Mouse (Mus musculus) small intestine, adult 2 months (tissue): ENCODE measurements around the gene Nck2. TPM values are rescaled to one million over a fixed set of nuclear protein-coding genes. Genes with fewer than 3 reads are reported as not detected.

Experiments
- H3K27ac ChIP-seq: fragments of 200-500 bp; 2 replicates; pipeline ENCODE4 v1.5.1; 2012; ENCODE audit warnings: low read depth, low read length, control low read depth, inconsistent platforms; ENCODE audit not compliant: insufficient read depth
- H3K27me3 ChIP-seq: fragments of 200-500 bp; 2 replicates; pipeline ENCODE4 v1.6.1; 2012; ENCODE audit warnings: mild to moderate bottlenecking, moderate library complexity, low read length, inconsistent platforms; ENCODE audit not compliant: control insufficient read depth, insufficient read depth
- H3K36me3 ChIP-seq: fragments of 200-500 bp; 2 replicates; pipeline ENCODE4 v1.6.1; 2012; ENCODE audit warnings: mild to moderate bottlenecking, low read length, control low read depth, inconsistent platforms; ENCODE audit not compliant: control insufficient read depth, insufficient read depth
- H3K4me1 ChIP-seq: fragments of 200-500 bp; 2 replicates; pipeline ENCODE4 v1.6.1; 2012; ENCODE audit warnings: low read length, inconsistent platforms, mixed read lengths; ENCODE audit not compliant: control insufficient read depth, insufficient read depth, insufficient read length
- H3K4me3 ChIP-seq: fragments of 200-500 bp; 2 replicates; pipeline ENCODE4 v1.5.1; 2012; ENCODE audit warnings: low read depth, mild to moderate bottlenecking, control low read depth, inconsistent platforms, low read length, moderate library complexity
- CTCF ChIP-seq: fragments of 200-500 bp; IDR thresholded peaks from 2 replicates; pipeline ENCODE4 v1.5.1; 2012; ENCODE audit warnings: low read depth, mild to moderate bottlenecking, control low read depth, inconsistent platforms, low read length, moderate library complexity, mixed read lengths; ENCODE audit not compliant: insufficient replicate concordance, insufficient read length; ENCODE audit errors: extremely low read depth
- POLR2A ChIP-seq: fragments of 200-500 bp; IDR thresholded peaks from 2 replicates; pipeline ENCODE4 v1.6.1; 2012; ENCODE audit warnings: low read depth, mild to moderate bottlenecking, control low read depth, inconsistent platforms, low read length, moderate library complexity
- WGBS: fragments of 180-500 bp; shearing (Covaris S2); methylation state at CpG from one replicate; pipeline ENCODE4 v1.1.7; 2018; 5-methylcytosine and 5-hydroxymethylcytosine counted together
- polyA plus RNA-seq: library from polyadenylated mRNA; depleted of rRNA; stranded (reverse); fragments of >200 nt; gene quantifications from 2 replicates; pipeline ENCODE4 v1.2.3, GENCODE M21; 2012; rRNA removed

Nck2 gene
- polyA plus RNA-seq: 18.4 and 51.6 TPM in 2 replicates

DNA sequence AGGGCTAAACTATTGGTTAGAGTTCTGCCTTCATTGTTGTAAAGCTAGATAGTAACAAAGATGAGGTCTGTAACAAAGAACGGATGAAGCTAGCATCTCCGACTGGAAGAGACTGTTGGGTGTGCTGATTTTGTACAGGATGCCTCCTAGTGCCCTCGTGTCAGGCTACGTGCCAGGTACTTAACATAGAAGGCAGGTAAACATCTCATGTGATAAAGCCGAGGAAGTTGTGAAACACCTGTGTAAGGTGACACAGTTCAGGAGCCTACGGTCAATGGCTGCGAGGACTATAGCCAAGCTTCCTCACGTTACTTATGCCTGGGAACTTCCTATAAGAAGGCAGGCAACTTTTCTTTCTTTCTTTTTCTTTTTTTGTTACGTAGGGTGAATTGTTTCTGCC lies at the start of gene Nck2:
Nck2 (plus strand) TSS at position 49 of the 400 bp plus-strand sequence.
- H3K4me1 ChIP-seq: peaks cover 3% of the 10 kb centered on the region; the same call in 1 of the 2 replicates
- WGBS: 8% methylated on average over 9 of the region's 9 CpGs
- TF ChIP-seq POLR2A (no peak), CTCF (no peak)

DNA sequence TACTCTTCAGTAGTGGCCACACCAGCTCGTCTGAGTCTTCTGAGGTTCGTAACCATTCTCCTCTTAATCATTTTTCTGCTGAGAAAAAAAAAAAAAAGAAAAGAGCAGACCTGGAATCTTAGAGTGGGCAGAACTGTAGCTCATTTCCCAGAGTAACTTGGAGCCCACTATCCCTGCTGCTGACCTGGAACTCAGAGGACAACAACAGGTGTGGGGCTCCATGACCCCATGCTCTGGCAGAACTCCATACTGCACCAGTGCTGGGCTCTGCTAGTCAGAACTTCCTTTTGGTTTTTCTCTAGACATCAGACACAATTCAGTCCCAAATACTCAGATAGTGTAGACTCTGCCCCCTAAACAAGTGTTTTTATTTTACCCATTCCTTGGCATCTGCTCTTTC lies 49.3 kb upstream of the Nck2 start:
- Histone ChIP-seq H3K4me1 (no peaks in the 10 kb centered on the region; the same call in 1 of the 2 replicates), H3K27ac (no peak overlapping the region), H3K4me3 (no peak overlapping the region), H3K36me3 (no peaks in the 10 kb centered on the region), H3K27me3 (no peaks in the 10 kb centered on the region)
- TF ChIP-seq CTCF: no peak
- no peak for TF ChIP-seq POLR2A
- 85% methylated on average over 2 of the region's 2 CpGs for WGBS

More for the DNA sequence above, at the start of gene Nck2:
- Histone ChIP-seq H3K27me3 (no peaks in the 10 kb centered on the region), H3K4me3 (peak within 1 kb of the TSS; percentile 88), H3K36me3 (no peaks in the 10 kb centered on the region), H3K27ac (peak within 1 kb of the TSS; percentile 71)

DNA sequence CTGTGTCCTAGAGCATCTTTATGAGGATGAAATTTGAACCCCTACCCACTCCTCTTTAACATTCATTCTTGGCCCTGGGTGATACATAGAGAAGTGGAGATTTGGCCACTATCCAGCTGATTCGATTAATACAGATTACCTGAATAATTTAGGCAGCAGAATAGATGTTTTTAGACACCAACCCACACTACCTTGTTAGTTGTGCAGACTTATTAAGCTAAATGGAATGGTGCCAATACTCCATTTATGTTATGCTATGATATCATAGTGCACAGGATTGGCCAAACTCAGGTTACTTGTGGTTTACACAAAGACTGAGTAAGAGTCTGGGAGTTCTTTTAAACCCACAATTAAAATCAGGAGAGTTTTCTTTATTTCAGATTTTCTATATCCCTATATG lies 48.6 kb upstream of the Nck2 start:
- TF ChIP-seq CTCF (no peak), POLR2A (no peak)
- H3K4me1 ChIP-seq: no peaks in the 10 kb centered on the region; the same call in 1 of the 2 replicates
- H3K36me3 ChIP-seq: no peaks in the 10 kb centered on the region
- no peaks in the 10 kb centered on the region for H3K27me3 ChIP-seq
- WGBS: 73% methylated on average over 1 of the region's 1 CpGs
- H3K27ac ChIP-seq: no peak overlapping the region
- no peak overlapping the region for H3K4me3 ChIP-seq

DNA sequence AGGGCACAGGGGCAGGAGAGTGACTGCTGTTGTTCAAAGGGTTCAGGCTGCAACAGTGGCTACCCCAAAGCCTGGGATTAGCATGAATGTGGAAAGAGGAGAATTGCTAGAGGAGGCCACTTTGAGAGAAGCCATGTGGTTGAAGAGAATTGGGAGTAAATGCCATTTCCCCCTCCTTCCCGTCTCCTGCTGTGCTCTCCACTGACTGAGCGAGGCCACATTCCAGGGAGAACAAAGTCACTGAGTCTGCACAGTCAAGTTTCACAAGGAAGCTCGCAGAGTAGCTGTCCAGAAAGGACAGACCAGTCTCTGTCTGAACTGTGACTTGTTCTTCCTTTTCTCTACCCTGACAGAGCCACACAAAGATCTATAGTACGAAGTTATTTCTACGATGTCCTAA lies 47.9 kb upstream of the Nck2 start:
- no peaks in the 10 kb centered on the region; the same call in 1 of the 2 replicates for H3K4me1 ChIP-seq
- TF ChIP-seq CTCF (no peak), POLR2A (no peak)
- H3K27me3 ChIP-seq: no peaks in the 10 kb centered on the region
- no peak overlapping the region for H3K27ac ChIP-seq
- H3K4me3 ChIP-seq: no peak overlapping the region
- WGBS: 83% methylated on average over 5 of the region's 5 CpGs
- H3K36me3 ChIP-seq: no peaks in the 10 kb centered on the region

DNA sequence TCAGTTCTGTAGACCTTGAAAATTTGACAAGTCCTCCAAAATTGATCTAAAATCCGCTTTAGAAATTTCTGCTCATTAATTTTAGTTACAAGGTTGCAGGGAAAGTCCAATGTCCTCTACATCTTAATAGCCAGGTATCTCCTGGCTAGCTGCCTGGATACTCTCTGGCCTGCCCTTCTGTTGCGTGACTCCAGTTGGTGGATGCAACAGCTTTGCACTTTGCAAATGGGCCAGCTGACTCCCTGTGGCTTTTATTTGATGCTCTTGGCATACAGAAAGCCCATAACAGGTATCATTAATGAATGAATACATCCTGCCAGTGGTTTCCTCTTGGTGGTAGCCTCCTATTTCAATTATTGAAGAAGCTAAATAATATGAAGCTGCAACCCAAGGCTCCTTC lies 47.3 kb upstream of the Nck2 start:
- H3K36me3 ChIP-seq: no peaks in the 10 kb centered on the region
- 75% methylated on average over 2 of the region's 2 CpGs for WGBS
- TF ChIP-seq CTCF (no peak), POLR2A (no peak)
- H3K27ac ChIP-seq: no peak overlapping the region
- no peaks in the 10 kb centered on the region; the same call in 1 of the 2 replicates for H3K4me1 ChIP-seq
- no peaks in the 10 kb centered on the region for H3K27me3 ChIP-seq
- no peak overlapping the region for H3K4me3 ChIP-seq

DNA sequence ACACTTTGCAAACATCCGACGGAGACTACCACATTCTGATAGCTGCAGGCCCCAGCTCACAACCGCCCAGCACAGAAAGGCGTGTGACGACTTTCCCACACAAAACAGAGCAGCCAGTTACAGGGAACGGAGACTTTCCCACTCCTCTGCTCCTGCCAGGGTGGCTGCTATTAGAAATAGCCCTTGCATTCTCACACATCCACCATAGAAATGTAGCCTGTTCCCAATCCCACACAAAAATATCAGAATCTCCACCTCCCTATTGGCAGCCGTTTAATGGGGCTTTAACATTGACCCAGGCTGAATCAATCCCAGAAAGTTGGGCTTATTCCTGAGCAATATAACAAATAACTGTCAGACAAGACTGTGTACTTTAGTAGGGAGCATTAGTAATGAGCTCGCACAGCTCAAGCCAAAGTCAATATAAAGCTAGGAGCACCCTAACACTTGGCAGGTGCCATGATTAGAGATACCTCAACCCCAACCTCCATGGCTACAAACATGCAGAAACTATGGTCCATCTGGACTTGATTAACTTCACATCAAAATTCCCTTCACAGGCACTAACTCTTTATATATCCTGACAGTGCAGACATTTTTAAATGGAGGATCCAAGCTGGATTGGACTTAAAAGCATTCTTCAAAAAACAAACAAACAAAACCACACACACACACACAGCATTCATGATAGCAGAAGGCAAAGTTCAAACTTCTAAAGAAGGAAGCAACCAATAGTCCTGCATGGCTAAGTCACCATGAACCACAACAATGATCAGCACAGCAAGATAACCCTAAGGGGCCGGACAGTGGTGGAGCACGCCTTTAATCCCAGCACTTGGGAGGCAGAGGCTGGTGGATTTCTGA lies 45.4 kb upstream of the Nck2 start:
- Histone ChIP-seq H3K27me3 (no peaks in the 10 kb centered on the region), H3K27ac (no peak overlapping the region), H3K4me1 (no peaks in the 10 kb centered on the region; the same call in 1 of the 2 replicates), H3K36me3 (no peaks in the 10 kb centered on the region), H3K4me3 (no peak overlapping the region)
- TF ChIP-seq CTCF: no peak
- no peak for TF ChIP-seq POLR2A
- 52% methylated on average over 10 of the region's 10 CpGs for WGBS

DNA sequence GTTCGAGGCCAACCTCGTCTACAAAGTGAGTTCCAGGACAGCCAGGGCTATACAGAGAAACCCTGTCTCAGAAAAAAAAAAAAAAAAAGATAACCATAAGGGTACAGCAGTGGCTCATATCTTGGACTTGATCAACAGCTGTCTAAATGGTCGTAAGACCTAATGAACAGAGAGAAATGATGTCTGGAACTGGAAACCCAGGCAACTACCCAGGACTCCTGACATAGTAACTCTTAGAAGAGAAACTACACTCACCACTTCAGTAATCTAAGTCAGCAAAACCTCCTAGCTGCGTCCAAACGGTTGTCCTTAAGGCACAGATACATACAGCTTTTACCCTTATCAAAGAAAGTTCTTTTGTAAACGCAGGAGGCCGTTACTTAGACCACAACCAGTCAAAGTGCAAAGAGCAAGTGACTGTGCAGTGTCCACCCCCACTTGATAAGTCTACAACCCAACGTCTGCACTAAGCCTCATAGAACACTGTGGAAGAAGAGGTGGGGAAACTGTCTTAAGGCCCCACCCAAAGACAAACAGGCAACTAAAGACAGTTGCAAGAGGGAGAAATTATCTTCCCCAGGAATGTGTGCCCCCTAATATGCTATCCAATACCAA lies 44.7 kb upstream of the Nck2 start:
- TF ChIP-seq CTCF: no peak
- TF ChIP-seq POLR2A: no peak
- Histone ChIP-seq H3K4me1 (no peaks in the 10 kb centered on the region; the same call in 1 of the 2 replicates), H3K27me3 (no peaks in the 10 kb centered on the region), H3K27ac (no peak overlapping the region), H3K4me3 (no peak overlapping the region), H3K36me3 (no peaks in the 10 kb centered on the region)
- WGBS: 27% methylated on average over 8 of the region's 8 CpGs

DNA sequence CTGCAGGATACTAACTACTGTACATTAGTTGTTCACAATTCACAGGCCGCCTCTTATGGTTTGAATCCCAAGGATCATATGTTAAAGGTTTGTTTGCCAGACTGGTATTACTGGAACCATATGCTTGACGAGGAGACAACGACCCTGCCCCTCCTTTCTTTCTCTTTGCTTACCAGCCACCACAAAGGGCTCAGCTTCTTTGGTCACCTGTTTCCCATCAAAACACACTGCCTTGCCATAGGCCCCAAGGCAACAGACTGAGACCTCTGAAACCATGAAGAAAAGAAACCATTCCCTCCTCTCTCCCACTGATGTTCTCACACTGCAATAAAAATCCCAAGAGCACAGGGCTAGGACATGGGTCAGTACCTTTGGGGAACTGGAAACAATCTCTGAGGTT lies 43.7 kb upstream of the Nck2 start:
- Histone ChIP-seq H3K36me3 (no peaks in the 10 kb centered on the region), H3K4me1 (peaks cover 2% of the 10 kb centered on the region; the same call in 1 of the 2 replicates), H3K4me3 (no peak overlapping the region), H3K27ac (no peak overlapping the region), H3K27me3 (no peaks in the 10 kb centered on the region)
- TF ChIP-seq CTCF: no peak
- no peak for TF ChIP-seq POLR2A
- WGBS: 73% methylated on average over 3 of the region's 3 CpGs
